Mouse (Mus musculus): Measurements from ENCODE around the gene Sgpp1.
"Not testable (repeated sequence)": the region's sequence is repeated elsewhere in the genome, so short reads cannot be mapped to it uniquely, and the experiment has no call there.

Sgpp1 gene

GRCm38 (mm10) chr12:75731927-75732443 lies 3.5 kb downstream of the Sgpp1 start:
- DNase-seq (ENCODE audit: low read depth, low spot score) = no peak

- DNase-seq (ENCODE audit: low read depth, low spot score) = no peak
Measured at GRCm38 (mm10) chr12:75731508-75731907, 4.0 kb downstream of the Sgpp1 start.

- no peak for DNase-seq (ENCODE audit: low read depth, low spot score)
Measured at GRCm38 (mm10) chr12:75730458-75730857, 5.1 kb downstream of the Sgpp1 start.

GRCm38 (mm10) chr12:75729876-75730275 lies 5.7 kb downstream of the Sgpp1 start:
- no peak for DNase-seq (ENCODE audit: low read depth, low spot score)

- DNase-seq (ENCODE audit: low read depth, low spot score) = no peak
Measured at GRCm38 (mm10) chr12:75727333-75728125, 8.0 kb downstream of the Sgpp1 start.

GRCm38 (mm10) chr12:75726349-75726861 lies 9.1 kb downstream of the Sgpp1 start:
- no peak for DNase-seq (ENCODE audit: low read depth, low spot score)

- DNase-seq (ENCODE audit: low read depth, low spot score) = no peak
Measured at GRCm38 (mm10) chr12:75724621-75725324, 10.8 kb downstream of the Sgpp1 start.

GRCm38 (mm10) chr12:75723839-75724463 lies 11.6 kb downstream of the Sgpp1 start:
- no peak for DNase-seq (ENCODE audit: low read depth, low spot score)

GRCm38 (mm10) chr12:75721941-75722340 lies 13.6 kb downstream of the Sgpp1 start:
- no peak for DNase-seq (ENCODE audit: low read depth, low spot score)

GRCm38 (mm10) chr12:75721006-75721405 lies 14.5 kb downstream of the Sgpp1 start:
- DNase-seq (ENCODE audit: low read depth, low spot score) = no peak

- DNase-seq (ENCODE audit: low read depth, low spot score) = no peak
Measured at GRCm38 (mm10) chr12:75713596-75713995, 21.9 kb downstream of the Sgpp1 start.

GRCm38 (mm10) chr12:75712905-75713304 lies 22.6 kb downstream of the Sgpp1 start:
- not testable (repeated sequence) for DNase-seq (ENCODE audit: low read depth, low spot score)

GRCm38 (mm10) chr12:75710596-75711376 lies 24.7 kb downstream of the Sgpp1 start:
- no peak for DNase-seq (ENCODE audit: low read depth, low spot score)

GRCm38 (mm10) chr12:75709506-75709905 lies 26.0 kb downstream of the Sgpp1 start:
- no peak for DNase-seq (ENCODE audit: low read depth, low spot score)

- no peak for DNase-seq (ENCODE audit: low read depth, low spot score)
Measured at GRCm38 (mm10) chr12:75706670-75707069, 28.9 kb downstream of the Sgpp1 start.

- peak; percentile 40 for DNase-seq (ENCODE audit: low read depth, low spot score)
Measured at GRCm38 (mm10) chr12:75702739-75703122, 32.8 kb downstream of the Sgpp1 start.

GRCm38 (mm10) chr12:75702084-75702738 lies 33.3 kb downstream of the Sgpp1 start:
- DNase-seq (ENCODE audit: low read depth, low spot score) = peak; percentile 37

GRCm38 (mm10) chr12:75701173-75702083 lies 34.1 kb downstream of the Sgpp1 start:
- no peak for DNase-seq (ENCODE audit: low read depth, low spot score)

- no peak for DNase-seq (ENCODE audit: low read depth, low spot score)
Measured at GRCm38 (mm10) chr12:75698692-75699091, 36.8 kb downstream of the Sgpp1 start.

- not testable (repeated sequence) for DNase-seq (ENCODE audit: low read depth, low spot score)
Measured at GRCm38 (mm10) chr12:75695845-75696244, 39.7 kb downstream of the Sgpp1 start.
